Mouse (Mus musculus) cerebellum, adult 11-12 months (tissue): ENCODE measurements around the gene Trmt10c.
"Not testable (repeated sequence)": the region's sequence is repeated elsewhere in the genome, so short reads cannot be mapped to it uniquely, and the experiment has no call there.

Experiments used
- DNase-seq: peaks from one replicate; pipeline ENCODE4 v3.0.0; 2022

Gene Trmt10c

DNA sequence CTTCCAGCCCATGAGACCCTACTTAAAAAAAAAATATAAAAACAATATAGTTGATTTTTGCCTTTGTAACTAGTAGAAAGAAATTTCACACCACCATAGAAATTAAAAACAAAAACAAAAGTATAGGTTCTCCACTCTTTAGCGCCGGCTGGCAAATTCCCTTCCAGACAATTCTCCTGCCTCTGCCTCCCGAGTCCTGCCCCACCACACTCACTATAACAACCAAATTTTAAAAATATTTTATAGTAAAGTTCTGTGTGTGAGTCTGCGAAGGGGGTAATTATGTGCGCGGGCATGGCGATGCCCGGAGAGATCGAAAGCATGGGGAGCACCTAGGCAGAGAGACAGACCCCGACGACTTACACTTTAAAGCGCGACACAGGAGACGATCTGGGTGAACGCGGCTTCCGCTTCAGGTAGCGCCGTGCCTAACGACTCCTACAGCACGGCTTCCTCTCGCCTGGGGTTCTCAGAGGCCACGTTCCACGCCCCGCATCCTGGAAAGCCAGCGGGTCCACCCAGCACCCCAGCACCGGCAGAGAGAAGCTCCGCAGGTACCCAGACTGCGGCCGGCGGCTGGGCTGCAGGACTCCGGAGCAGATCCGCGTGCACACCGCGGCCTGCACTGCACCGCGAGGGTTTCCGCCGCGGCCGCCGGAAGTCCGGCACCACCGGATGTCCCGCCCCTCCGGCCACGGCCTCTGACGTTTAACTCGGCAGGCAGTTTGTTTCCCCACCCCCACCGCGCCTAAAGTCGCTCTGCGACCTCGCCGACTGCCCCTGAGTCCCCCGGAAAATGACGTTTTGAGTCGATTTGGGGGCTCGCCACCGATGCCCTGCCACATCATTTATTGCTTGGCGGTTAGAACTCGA, at the start of gene Trmt10c:
TSS of gene Trmt10c (minus strand) at position 682 of the 873 bp plus-strand sequence.
- peak; percentile 92 for DNase-seq

DNA sequence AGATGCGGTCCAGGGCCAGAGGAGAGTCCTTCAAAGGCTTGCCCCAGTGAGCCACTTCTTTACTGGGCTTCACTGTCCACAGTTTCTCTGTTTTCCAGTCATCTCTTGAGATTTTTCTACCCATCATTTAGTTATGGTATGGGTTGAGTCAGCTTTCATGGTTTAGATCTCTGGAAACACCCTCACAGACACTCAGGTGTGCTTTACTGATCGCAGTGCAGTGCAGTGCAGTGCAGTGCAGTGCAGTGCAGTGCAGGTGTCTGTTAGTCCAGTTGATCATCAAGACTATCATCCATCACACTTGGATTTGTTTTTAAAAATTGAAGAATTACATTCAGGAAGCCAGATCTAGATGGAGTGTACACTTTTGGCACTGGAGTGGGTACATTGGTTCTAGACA, 48.7 kb upstream of the Trmt10c start:
- no peak for DNase-seq

DNA sequence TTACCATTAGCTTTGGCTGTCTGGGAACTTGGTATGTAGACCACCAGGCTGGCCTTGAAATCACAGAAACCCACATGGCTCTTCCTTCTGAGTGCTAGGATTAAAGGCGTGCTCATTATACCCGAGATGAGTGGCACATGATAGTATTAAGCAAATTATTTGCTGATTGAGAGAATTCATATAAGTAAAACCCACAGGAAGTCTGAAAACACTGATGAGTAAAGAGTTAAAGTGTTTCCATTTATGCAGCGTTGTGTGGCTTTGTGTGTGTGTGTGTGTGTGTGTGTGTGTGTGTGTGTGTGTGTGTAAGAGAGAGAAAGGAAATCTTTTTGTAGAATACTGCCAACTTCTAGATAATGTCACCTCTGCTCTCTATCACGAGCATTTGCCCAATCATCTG, 44.1 kb upstream of the Trmt10c start:
- no peak for DNase-seq

GRCm38 (mm10) chr16:56079419-56079818, 41.8 kb upstream of the Trmt10c start:
- DNase-seq = no peak

DNA sequence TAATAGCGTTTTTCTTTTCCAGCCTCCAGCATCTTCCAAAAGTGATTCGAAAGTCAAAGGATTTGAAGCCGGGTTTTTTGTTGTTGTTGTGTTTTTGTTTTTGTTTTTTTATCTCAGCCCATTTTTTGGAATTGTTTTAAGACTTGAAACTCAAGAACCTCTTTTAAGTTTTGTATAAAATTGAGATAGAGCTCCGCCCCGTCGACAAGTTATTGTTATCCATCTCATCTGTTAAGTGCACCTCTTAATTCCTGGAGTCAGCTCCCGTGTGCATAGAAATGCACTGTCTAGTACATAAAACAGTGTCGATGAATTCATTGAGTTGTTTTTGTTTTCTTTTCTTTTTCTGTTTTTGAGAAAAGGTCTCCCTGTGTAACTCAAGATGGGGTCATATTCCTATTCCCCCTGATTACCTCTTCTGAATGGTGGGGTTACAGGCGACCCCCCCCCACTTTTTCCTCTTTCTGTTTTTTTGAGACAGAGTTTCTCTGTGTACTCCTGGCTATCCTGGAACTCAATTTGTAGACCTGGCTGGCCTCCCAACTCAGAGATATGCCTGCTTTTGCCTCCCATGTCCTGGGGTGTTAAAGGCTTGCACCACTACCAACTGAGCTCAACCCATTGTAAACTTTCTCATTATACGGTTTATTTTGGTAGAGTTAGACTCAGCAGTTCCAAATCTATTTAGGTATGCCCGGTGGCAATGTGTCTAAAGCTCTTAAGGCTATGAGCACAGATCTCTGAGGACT, 38.7 kb upstream of the Trmt10c start:
- peak; percentile 38 for DNase-seq

DNA sequence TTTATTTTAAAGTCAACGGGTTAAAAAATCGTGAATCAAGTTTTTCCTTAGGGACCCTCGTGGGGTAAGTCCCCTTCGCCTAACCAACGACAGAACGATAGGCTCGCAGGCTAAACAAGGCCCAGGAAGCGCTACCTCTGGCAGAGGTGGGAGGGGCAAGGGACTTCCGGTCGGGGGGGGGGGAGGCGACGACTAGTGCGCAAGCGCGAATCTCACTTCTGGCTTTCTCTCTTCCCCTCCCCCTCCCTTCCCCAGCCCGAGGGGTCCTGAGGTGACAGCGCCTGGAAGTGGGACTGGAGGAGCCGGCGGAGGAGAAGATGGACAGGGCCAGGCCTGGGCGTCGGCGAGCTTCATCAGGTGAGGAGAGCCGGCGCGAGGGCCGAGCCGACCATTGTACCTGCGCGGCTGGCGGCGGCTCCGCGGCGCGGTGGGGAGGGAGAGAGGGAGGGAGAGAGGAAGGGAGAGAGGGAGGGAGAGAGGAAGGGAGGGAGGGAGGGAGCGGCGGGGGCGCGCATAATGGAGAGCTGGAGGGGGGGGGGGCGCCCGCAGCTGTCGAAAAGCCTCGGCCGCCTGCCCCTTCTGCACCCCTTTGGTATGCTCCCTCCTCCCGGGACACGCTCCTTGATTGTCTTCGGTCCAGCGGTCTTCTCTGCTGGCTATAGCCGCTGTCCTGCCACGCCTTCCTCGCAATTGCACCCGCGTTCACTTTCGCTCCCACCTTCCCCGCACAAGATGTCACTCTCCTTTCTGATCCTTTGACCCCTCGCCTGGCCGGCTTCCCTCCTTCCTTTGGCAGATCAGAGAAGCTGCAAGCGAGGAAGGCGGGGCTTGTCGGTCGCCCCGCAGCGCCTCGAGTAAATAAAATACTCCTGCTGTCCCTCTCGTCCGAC, 37.8 kb upstream of the Trmt10c start:
- DNase-seq = peak; percentile 86

GRCm38 (mm10) chr16:56074565-56074964, 36.9 kb upstream of the Trmt10c start:
- DNase-seq = peak; percentile 48

DNA sequence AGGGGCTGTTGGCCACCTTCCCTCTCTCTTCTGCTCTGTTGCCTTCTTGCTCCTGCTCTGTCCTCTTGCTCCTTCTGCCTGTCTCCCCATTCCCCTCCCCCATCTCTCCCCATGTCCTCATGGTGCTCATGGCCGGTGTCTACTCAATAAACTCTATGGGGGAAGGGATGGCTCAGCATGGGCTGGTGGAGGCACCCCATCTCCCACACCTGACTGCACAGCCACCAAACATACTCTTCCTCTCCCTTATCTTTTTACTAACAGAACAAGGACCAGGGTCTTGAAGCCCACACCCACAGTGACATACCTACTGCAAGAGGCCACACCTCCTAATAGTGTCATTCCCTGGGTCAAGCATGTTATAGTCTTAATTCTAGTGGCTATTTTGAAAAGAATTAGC, 36.5 kb upstream of the Trmt10c start:
- peak; percentile 34 for DNase-seq

DNA sequence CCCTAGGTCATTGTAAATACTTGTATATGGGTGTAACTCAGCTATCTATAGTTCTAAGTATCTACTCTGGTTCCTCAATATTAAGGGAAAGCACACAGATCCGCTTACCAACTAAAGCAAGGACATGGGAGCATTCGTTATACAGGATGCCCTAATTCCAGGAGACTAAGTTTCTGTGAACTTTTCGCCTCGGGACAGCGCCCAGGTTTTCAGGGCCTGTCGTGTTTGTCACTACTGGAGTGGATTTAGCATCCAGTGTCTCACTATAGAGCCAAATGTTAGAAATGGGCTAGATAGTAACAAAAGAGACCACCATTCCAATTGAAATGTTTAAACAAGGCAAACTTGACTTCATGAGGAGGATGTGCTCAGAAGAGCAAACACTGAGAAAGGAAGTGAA, 35.5 kb upstream of the Trmt10c start:
- DNase-seq = not testable (repeated sequence)

DNA sequence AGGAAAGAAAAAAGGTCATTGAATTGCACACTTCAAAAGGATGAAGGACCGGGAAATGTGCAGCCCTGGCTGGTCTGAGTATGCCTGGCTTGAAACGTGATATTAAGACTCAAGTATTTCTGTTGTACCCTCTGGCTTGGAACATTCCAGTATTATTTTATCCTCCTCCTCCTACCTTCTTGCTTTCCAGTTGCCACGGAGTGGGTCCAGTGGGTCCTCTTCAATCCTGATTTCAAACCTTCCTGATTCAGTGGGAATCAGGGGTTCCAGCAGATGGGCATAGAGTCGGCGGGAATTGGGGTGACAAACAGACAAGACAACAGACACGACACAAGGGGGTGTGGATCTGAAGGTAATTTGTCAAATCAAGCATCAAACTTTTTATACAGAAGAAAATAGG, 34.9 kb upstream of the Trmt10c start:
- DNase-seq = no peak

DNA sequence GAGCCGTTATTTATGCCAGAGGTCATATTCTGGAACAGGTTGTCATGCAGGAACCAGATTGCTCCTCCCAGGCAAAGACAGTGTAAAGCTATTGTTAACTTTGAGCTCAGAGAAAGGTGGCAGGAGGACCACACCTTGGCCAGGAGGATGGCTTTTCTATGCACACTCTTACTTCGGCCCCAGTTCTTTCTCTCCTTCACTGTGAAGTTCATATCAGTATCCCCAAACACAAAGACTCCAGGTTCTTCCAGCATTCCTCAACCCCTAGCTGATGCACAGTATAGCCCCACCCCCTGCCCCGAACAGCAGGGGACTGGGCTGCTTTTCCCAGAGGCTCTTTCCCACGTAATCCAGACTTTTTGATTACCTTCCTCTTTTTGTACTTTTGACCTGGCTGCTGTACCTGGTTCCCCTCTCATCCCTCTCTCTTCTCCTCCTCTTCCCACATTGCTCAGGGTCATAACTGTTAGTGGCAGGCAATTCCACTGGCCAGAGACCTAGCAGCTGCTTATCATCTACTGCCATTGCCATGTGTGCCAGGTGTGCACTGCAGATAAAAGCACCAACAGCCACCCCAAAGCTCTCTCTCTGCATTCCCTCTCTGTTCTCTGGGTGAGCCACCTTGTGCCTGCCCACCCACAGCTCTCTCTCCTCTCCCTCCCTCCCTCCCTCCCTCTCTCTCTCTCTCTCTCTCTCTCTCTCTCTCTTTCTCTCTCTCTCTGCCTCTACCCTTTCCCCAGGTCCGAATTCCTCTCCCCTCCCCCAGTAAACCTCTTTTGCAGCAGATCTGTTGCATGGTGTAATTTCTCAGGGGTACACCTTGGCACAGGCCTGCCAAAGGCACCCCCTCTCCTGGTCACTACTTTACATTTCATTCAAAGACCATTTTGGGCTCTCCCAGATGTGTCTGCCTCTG, 34.0 kb upstream of the Trmt10c start:
- no peak for DNase-seq

- DNase-seq = no peak
Measured at GRCm38 (mm10) chr16:56068523-56069070, 31.0 kb upstream of the Trmt10c start.

- no peak for DNase-seq
Measured at GRCm38 (mm10) chr16:56066113-56066512, 28.5 kb upstream of the Trmt10c start.

DNA sequence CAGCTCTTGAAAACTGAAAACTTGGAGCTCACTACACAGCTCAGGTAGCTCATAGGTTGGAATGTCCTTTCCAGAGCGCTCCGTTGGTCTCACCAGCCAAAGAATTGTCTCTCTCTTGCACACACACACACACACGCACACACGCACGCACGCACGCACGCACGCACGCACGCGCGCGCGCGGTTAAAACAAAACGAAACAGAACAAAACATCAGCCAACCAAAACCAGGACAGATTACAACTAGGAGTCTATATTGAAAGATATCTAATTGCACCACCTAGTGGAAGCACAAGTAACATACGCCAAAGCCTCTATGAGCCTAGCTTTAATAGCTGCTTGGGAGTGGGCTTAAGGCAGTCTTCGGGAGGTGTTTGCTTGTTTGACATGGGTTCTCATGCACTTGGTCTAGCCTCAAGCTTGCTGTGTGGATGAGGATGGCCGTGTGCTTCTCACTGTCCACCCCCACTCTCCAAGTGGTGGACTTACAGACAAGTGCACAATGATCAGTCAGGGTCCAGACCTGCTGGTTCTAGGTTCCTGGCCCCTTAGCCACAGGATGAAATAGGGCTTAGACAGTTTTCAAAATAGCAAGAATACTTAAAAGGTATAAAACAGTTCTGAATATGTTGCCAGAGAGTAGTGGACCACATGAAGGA, 26.8 kb upstream of the Trmt10c start:
- peak; percentile 67 for DNase-seq

- DNase-seq = no peak
Measured at GRCm38 (mm10) chr16:56062981-56063380, 25.4 kb upstream of the Trmt10c start.

GRCm38 (mm10) chr16:56061995-56062594, 24.5 kb upstream of the Trmt10c start:
- no peak for DNase-seq

DNA sequence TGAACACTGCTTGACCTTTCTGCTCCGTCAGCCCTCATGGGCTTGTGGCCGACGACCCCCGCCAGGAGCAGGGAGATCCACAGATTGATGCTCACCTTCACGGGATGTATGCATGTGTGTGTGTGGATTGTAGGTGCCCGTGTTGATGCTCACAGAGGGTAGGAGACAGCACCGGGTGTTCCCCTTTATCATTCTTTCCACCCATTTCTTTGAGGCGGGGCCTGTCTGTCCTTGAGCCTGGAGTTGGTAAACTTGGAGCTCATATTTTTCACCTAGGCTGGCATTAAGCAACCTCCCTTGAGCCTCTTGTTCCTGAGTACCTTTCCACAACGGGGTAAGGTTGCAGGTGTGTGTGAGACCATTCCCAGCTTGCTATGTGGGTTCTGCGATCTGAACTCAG, 20.5 kb upstream of the Trmt10c start:
- no peak for DNase-seq

DNA sequence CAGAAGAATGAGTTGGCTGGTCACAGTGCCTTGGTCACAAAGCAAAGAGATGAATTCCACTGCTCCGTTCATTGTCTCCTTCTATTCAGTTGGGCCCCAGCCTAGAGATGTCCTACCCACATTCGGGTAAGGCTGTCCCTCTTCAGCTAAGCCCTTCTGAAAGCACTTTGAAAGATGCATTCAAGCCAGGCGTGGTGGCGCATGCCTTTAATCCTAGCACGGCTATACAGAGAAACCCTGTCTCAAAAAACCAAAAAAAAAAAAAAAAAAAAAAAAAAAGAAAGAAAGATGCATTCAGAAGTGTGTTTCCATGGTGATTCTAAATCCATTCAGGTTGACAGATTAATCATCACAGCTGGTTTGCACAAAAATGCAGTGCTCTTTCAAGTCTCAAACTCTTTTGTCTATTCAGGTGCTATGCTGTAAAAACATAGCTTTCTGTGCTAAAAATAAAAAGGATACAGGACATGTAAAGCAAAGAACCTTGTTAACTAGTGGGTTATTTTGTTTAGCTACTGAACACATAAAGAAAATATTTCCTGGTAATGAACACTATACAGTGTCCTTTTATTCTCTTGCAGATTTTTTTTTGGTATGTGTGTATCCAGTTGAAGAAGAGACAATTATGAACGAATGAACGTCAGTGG, 19.4 kb upstream of the Trmt10c start:
- DNase-seq = no peak

- no peak for DNase-seq
Measured at GRCm38 (mm10) chr16:56055911-56056310, 18.3 kb upstream of the Trmt10c start.

DNA sequence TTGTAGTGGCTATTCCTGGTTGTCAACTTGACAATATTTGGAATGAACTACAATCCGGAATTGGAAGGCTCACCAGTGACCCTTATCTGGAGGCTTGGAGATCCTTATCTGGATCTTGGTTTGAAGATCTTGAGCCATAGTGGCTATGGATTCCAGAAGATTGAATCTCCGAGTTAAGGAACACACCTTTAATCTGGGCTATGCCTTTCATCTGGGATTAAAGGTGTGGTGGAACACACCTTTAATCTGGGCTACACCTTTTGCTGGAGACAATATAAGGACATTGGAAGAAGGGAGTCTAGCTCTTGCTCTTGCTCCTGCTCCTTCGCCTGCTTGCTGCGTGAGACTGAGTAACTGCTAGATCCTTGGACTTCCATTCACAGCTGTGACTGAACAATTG, 10.4 kb upstream of the Trmt10c start, which contains the start of gene Senp7:
TSS of gene Senp7 (plus strand) at position 301 of the 400 bp plus-strand sequence.
- not testable (repeated sequence) for DNase-seq
